Mouse (Mus musculus): ENCODE results near the gene Jpt1. TPM values are rescaled to one million over a fixed set of nuclear protein-coding genes. Genes with fewer than 3 reads are reported as not detected.
A peak's percentile ranks its signal among the peaks of the same experiment; 100 is the strongest.
"Not testable (repeated sequence)": the region's sequence is repeated elsewhere in the genome, so short reads cannot be mapped to it uniquely, and the experiment has no call there.

Gene Jpt1
- polyA plus RNA-seq, 1 experiment: 163 TPM

DNA sequence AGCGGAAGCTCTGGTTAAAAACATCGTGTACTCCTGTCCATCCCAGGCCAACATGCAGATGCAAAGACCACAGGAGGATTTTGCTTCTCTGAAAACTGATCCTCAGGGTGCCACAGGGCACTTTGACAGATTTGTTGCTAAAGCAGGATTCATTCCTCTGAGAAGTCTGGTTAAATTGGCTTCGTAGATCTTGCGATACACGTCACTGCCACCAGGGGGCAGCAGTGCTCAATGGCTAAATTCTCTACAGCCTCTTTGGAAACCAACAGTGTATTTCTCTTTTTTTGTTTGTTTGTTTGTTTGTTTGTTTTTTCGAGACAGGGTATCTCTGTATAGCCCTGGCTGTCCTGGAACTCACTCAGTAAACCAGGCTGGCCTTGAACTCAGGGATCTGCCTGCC lies 30.5 kb downstream of the Jpt1 start:
- no peak overlapping the region for H3K27ac ChIP-seq (ENCODE audit: insufficient read depth, low read length)

GRCm38 (mm10) chr11:115483278-115483677 lies 30.9 kb downstream of the Jpt1 start:
- Histone ChIP-seq H3K36me3 (ENCODE audit: control insufficient read depth, insufficient read depth, low read length, poor library complexity, severe bottlenecking) (no peaks in the 10 kb centered on the region), H3K9me3 (replicated peaks; ENCODE audit: control insufficient read depth, insufficient read depth, low read length, poor library complexity, severe bottlenecking) (no peaks in the 10 kb centered on the region), H3K4me1 (ENCODE audit: control insufficient read depth, insufficient read depth, low read length) (peaks cover 2% of the 10 kb centered on the region), H3K4me3 (ENCODE audit: low read depth, low read length) (no peak overlapping the region), H3K27ac (ENCODE audit: insufficient read depth, low read length) (no peak overlapping the region), H3K9ac (ENCODE audit: low read depth, poor library complexity, severe bottlenecking) (no peak overlapping the region), H3K27me3 (ENCODE audit: control insufficient read depth, insufficient read depth, low read length, poor library complexity, severe bottlenecking) (no peaks in the 10 kb centered on the region)
- no peak for TF ChIP-seq POLR2A (IDR thresholded peaks at IDR 0.05; ENCODE audit: insufficient read depth, low read length)
- no peak for TF ChIP-seq CTCF (IDR thresholded peaks at IDR 0.05; ENCODE audit: low read depth, low read length)
- TF ChIP-seq EP300 (IDR thresholded peaks at IDR 0.05; ENCODE audit: insufficient read depth, low read depth, low read length): no peak

More for the DNA sequence above, 30.5 kb downstream of the Jpt1 start:
- Histone ChIP-seq H3K4me3 (ENCODE audit: low read depth, low read length) (no peak overlapping the region), H3K27me3 (ENCODE audit: control insufficient read depth, insufficient read depth, low read length, poor library complexity, severe bottlenecking) (no peaks in the 10 kb centered on the region), H3K4me1 (ENCODE audit: control insufficient read depth, insufficient read depth, low read length) (peaks cover 2% of the 10 kb centered on the region), H3K9ac (ENCODE audit: low read depth, poor library complexity, severe bottlenecking) (no peak overlapping the region), H3K36me3 (ENCODE audit: control insufficient read depth, insufficient read depth, low read length, poor library complexity, severe bottlenecking) (no peaks in the 10 kb centered on the region), H3K9me3 (replicated peaks; ENCODE audit: control insufficient read depth, insufficient read depth, low read length, poor library complexity, severe bottlenecking) (no peaks in the 10 kb centered on the region)
- TF ChIP-seq EP300 (IDR thresholded peaks at IDR 0.05; ENCODE audit: insufficient read depth, low read depth, low read length) (no peak), CTCF (IDR thresholded peaks at IDR 0.05; ENCODE audit: low read depth, low read length) (peak; percentile 73)

DNA sequence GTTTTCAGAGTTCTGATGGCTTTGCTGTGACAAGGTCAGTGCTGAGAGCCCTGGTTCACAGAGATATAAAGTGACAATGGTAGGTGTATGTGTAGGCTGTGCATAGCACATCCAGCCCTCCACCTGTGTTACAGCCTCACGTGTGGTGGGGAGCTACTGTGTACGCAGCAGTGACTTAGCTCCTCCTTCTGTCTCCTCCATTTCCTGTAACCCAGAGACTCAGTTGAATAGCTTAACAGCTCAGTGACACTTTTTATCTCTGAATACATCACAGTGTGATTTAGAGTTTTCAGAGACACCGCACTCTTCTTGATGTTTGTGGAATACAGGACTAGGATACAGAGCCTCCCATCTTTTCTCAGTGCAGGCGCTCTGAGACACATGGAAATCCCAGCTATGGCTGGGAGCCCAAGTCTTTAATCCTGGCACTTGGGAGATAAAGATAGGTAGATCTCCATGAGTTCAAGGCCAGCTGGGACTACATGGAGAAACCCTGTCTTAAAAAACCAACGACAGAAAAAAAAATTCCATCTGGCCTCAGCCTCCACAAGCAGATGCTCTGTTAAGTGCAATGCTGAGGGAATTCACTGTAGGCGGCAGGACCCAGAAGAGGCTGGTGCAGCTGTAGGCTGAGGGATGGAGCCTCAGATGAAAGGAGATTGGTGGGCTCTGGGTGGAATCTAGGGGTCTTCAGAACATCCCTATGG lies 32.5 kb downstream of the Jpt1 start:
- Histone ChIP-seq H3K27me3 (ENCODE audit: control insufficient read depth, insufficient read depth, low read length, poor library complexity, severe bottlenecking) (no peaks in the 10 kb centered on the region), H3K4me1 (ENCODE audit: control insufficient read depth, insufficient read depth, low read length) (peaks cover 2% of the 10 kb centered on the region), H3K4me3 (ENCODE audit: low read depth, low read length) (no peak overlapping the region), H3K9ac (ENCODE audit: low read depth, poor library complexity, severe bottlenecking) (no peak overlapping the region), H3K9me3 (replicated peaks; ENCODE audit: control insufficient read depth, insufficient read depth, low read length, poor library complexity, severe bottlenecking) (no peaks in the 10 kb centered on the region), H3K27ac (ENCODE audit: insufficient read depth, low read length) (no peak overlapping the region), H3K36me3 (ENCODE audit: control insufficient read depth, insufficient read depth, low read length, poor library complexity, severe bottlenecking) (no peaks in the 10 kb centered on the region)
- TF ChIP-seq EP300 (IDR thresholded peaks at IDR 0.05; ENCODE audit: insufficient read depth, low read depth, low read length): no peak
- no peak for TF ChIP-seq CTCF (IDR thresholded peaks at IDR 0.05; ENCODE audit: low read depth, low read length)
- TF ChIP-seq POLR2A (IDR thresholded peaks at IDR 0.05; ENCODE audit: insufficient read depth, low read length): no peak

DNA sequence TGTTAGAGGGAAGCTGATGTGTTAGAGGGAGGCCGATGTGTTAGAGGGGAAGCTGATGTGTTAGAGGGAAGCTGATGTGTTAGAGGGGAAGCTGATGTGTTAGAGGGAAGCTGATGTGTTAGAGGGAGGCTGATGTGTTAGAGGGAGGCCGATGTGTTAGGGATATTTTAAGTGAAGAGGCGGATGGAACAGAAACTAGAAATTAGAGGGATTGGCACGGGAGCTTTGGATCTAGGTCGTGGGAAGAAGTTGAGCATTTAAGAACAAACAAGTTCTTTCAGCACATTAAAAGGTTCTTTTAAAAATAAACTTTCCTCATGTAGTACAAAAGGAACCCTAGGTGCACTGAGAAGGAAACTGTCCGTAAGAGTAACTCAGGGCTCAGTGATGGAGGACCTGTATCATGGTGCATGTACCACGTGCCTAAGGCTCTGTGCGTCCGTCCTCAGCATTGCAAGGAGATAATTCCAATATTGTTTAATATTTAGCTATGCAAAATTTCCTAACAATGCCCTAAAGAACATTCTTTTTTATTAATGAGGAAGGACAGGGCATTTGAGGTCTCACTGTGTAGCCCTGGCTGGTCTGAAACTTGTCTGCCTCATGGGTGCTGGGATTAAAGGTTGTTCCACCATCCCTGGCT lies 35.8 kb downstream of the Jpt1 start:
- Histone ChIP-seq H3K27me3 (ENCODE audit: control insufficient read depth, insufficient read depth, low read length, poor library complexity, severe bottlenecking) (no peaks in the 10 kb centered on the region), H3K4me3 (ENCODE audit: low read depth, low read length) (no peak overlapping the region), H3K9me3 (replicated peaks; ENCODE audit: control insufficient read depth, insufficient read depth, low read length, poor library complexity, severe bottlenecking) (no peaks in the 10 kb centered on the region), H3K4me1 (ENCODE audit: control insufficient read depth, insufficient read depth, low read length) (no peaks in the 10 kb centered on the region), H3K27ac (ENCODE audit: insufficient read depth, low read length) (no peak overlapping the region), H3K36me3 (ENCODE audit: control insufficient read depth, insufficient read depth, low read length, poor library complexity, severe bottlenecking) (no peaks in the 10 kb centered on the region), H3K9ac (ENCODE audit: low read depth, poor library complexity, severe bottlenecking) (no peak overlapping the region)
- TF ChIP-seq POLR2A (IDR thresholded peaks at IDR 0.05; ENCODE audit: insufficient read depth, low read length) (no peak), CTCF (IDR thresholded peaks at IDR 0.05; ENCODE audit: low read depth, low read length) (no peak), EP300 (IDR thresholded peaks at IDR 0.05; ENCODE audit: insufficient read depth, low read depth, low read length) (no peak)

- H3K27ac ChIP-seq (ENCODE audit: insufficient read depth, low read length); H3K36me3 ChIP-seq (ENCODE audit: control insufficient read depth, insufficient read depth, low read length, poor library complexity, severe bottlenecking); H3K9ac ChIP-seq (ENCODE audit: low read depth, poor library complexity, severe bottlenecking); H3K9me3 ChIP-seq (replicated peaks; ENCODE audit: control insufficient read depth, insufficient read depth, low read length, poor library complexity, severe bottlenecking); H3K27me3 ChIP-seq (ENCODE audit: control insufficient read depth, insufficient read depth, low read length, poor library complexity, severe bottlenecking); H3K4me1 ChIP-seq (ENCODE audit: control insufficient read depth, insufficient read depth, low read length); H3K4me3 ChIP-seq (ENCODE audit: low read depth, low read length): not testable (repeated sequence)
Observed at GRCm38 (mm10) chr11:115477388-115477787, 36.8 kb downstream of the Jpt1 start.

GRCm38 (mm10) chr11:115476630-115477029 lies 37.6 kb downstream of the Jpt1 start:
- H3K4me3 ChIP-seq (ENCODE audit: low read depth, low read length); H3K27me3 ChIP-seq (ENCODE audit: control insufficient read depth, insufficient read depth, low read length, poor library complexity, severe bottlenecking); H3K9ac ChIP-seq (ENCODE audit: low read depth, poor library complexity, severe bottlenecking); H3K9me3 ChIP-seq (replicated peaks; ENCODE audit: control insufficient read depth, insufficient read depth, low read length, poor library complexity, severe bottlenecking); H3K27ac ChIP-seq (ENCODE audit: insufficient read depth, low read length); H3K4me1 ChIP-seq (ENCODE audit: control insufficient read depth, insufficient read depth, low read length); H3K36me3 ChIP-seq (ENCODE audit: control insufficient read depth, insufficient read depth, low read length, poor library complexity, severe bottlenecking): not testable (repeated sequence)
